ENCODE assay signal across 13 mouse cellular contexts in genomic region chr2:130638101-130638611, GRCm38 (mm10). TPM values are rescaled to one million over a fixed set of nuclear protein-coding genes. Genes with fewer than 3 reads are reported as not detected.
DNase-seq lines count a peak whose midpoint lies in the region; ATAC-seq and TF ChIP-seq lines count a peak whose summit lies in the region.
"Had no signal": no experiment of that assay in that cellular context is flagged by ENCODE, and none has a peak within 500 bp of the region (broad histone marks: within the 10 kb centered on the region; RNA-seq: fewer than 3 reads in every experiment).

No protein-coding gene starts in this region.

- no peak for TF ChIP-seq EP300 in ES-Bruce4 (IDR thresholded peaks at IDR 0.05; ENCODE audit: insufficient read depth, low read depth, low read length)

- peak overlapping the region; percentile 32 for H3K4me2 ChIP-seq in liver, embryonic 11.5 days
- H3K4me2 ChIP-seq: lung, embryonic 14.5 days; midbrain, embryonic 12.5 days had no signal

- peaks cover 6% of the 10 kb centered on the region for H3K4me1 ChIP-seq in ES-Bruce4 (ENCODE audit: control insufficient read depth, insufficient read depth, low read length)
- H3K4me1 ChIP-seq in liver, embryonic 11.5 days (replicated peaks; ENCODE audit: control insufficient read depth, insufficient read depth, low read length), result peaks cover 27% of the 10 kb centered on the region

- no peaks in the 10 kb centered on the region for H3K9me3 ChIP-seq in ES-Bruce4 (replicated peaks; ENCODE audit: control insufficient read depth, insufficient read depth, low read length, poor library complexity, severe bottlenecking)
- no peaks in the 10 kb centered on the region for H3K9me3 ChIP-seq in liver, embryonic 11.5 days (ENCODE audit: control insufficient read depth, low read length)
- H3K9me3 ChIP-seq: midbrain, embryonic 12.5 days had no signal

- intact Hi-C loops in heart, postnatal 25 days (cut with DNase I), result no loop called here

- peak; percentile 66 for DNase-seq in adrenal gland, adult 2 months
- no peak for DNase-seq in adrenal gland, adult 8-10 months
- peak; percentile 88 for DNase-seq in kidney, adult 18-20 months
- DNase-seq in liver, embryonic 11.5 days (ENCODE audit: low spot score), result no peak
- no peak for DNase-seq in right cerebral cortex, postnatal 36 days (ENCODE audit: low spot score in 2 of 2)
- DNase-seq in heart, postnatal 25 days (ENCODE audit: low spot score), result no peak
- no peak for DNase-seq in ovary, postnatal 14 days (ENCODE audit: low spot score)
- DNase-seq: gastrocnemius, postnatal 10 days; heart, postnatal 4 days; lung, embryonic 14.5 days; thymus, postnatal 25 days had no signal

- H3K27ac ChIP-seq in ES-Bruce4 (ENCODE audit: insufficient read depth, low read length), result no peak overlapping the region
- H3K27ac ChIP-seq in liver, embryonic 11.5 days (ENCODE audit: low read depth, low read length), result no peak overlapping the region
- H3K27ac ChIP-seq: midbrain, embryonic 12.5 days had no signal

- no peak for ATAC-seq in liver, embryonic 11.5 days (replicated peaks; ENCODE audit: low FRiP score)

- no peak for TF ChIP-seq POLR2A in ES-Bruce4 (IDR thresholded peaks at IDR 0.05; ENCODE audit: insufficient read depth, low read length)

- H3K9ac ChIP-seq in ES-Bruce4 (ENCODE audit: low read depth, poor library complexity, severe bottlenecking), result peak overlapping the region; percentile 66
- no peak overlapping the region for H3K9ac ChIP-seq in liver, embryonic 11.5 days (ENCODE audit: low read depth, low read length)
- H3K9ac ChIP-seq: lung, embryonic 14.5 days; midbrain, embryonic 12.5 days had no signal

- peak overlapping the region; percentile 32 for H3K4me3 ChIP-seq in ES-Bruce4 (ENCODE audit: low read depth, low read length)
- H3K4me3 ChIP-seq in liver, embryonic 11.5 days (ENCODE audit: low read depth, low read length), result no peak overlapping the region
- H3K4me3 ChIP-seq: midbrain, embryonic 12.5 days had no signal

- H3K27me3 ChIP-seq in ES-Bruce4 (ENCODE audit: control insufficient read depth, insufficient read depth, low read length, poor library complexity, severe bottlenecking), result no peaks in the 10 kb centered on the region
- peaks cover 64% of the 10 kb centered on the region for H3K27me3 ChIP-seq in liver, embryonic 11.5 days (replicated peaks; ENCODE audit: control insufficient read depth, insufficient read depth, low read length)

- TF ChIP-seq CTCF in ES-Bruce4 (IDR thresholded peaks at IDR 0.05; ENCODE audit: low read depth, low read length), result no peak

- H3K36me3 ChIP-seq in ES-Bruce4 (ENCODE audit: control insufficient read depth, insufficient read depth, low read length, poor library complexity, severe bottlenecking), result no peaks in the 10 kb centered on the region
- no peaks in the 10 kb centered on the region for H3K36me3 ChIP-seq in liver, embryonic 11.5 days (ENCODE audit: control insufficient read depth, insufficient read depth, low read length)
- H3K36me3 ChIP-seq: midbrain, embryonic 12.5 days had no signal

- 26% methylated on average over 16 of the region's 16 CpGs for WGBS in liver, embryonic 11.5 days

RNA-seq across cellular contexts. Expression of gene Lzts3, which starts 4.4 kb away (rescaled TPM):
- total RNA-seq in adrenal gland, adult 2 months (2021), result 10 to 100 TPM; 14.3 to 21.4 TPM
- polyA plus RNA-seq in adrenal gland, adult 2 months (2012; rRNA removed), result 17.7 and 21.0 TPM in 2 replicates
- 10 to 100 TPM; 17.0 to 27.6 (median 21.1) TPM for total RNA-seq in adrenal gland, adult 8-10 months (2022)
- polyA plus RNA-seq in ES-Bruce4 (2011; ENCODE audit: insufficient read depth, insufficient read length, low read depth, missing spikeins), result 2.4 and 2.8 TPM in 2 replicates
- polyA plus RNA-seq in liver, embryonic 11.5 days (2014; fragmentation: Nextera tagmentation; extraction: Ambion mirVana), result 0.36 and 0.38 TPM in 2 replicates
- total RNA-seq in heart, postnatal 25 days (2021), result 1 to 10 TPM; 4.0 to 4.2 TPM

RNA-seq across cellular contexts. Expression of gene Ubox5, which starts 8.3 kb away (rescaled TPM):
- 1 to 10 TPM; 6.4 to 7.1 TPM for total RNA-seq in adrenal gland, adult 2 months (2021)
- polyA plus RNA-seq in adrenal gland, adult 2 months (2012; rRNA removed), result 5.8 and 6.3 TPM in 2 replicates
- total RNA-seq in adrenal gland, adult 8-10 months (2022), result 1 to 10 TPM; 6.6 to 8.8 (median 7.7) TPM
- 10.4 and 11.6 TPM in 2 replicates for polyA plus RNA-seq in ES-Bruce4 (2011; ENCODE audit: insufficient read depth, insufficient read length, low read depth, missing spikeins)
- polyA plus RNA-seq in liver, embryonic 11.5 days (2014; fragmentation: Nextera tagmentation; extraction: Ambion mirVana), result 14.4 and 14.8 TPM in 2 replicates
- total RNA-seq in heart, postnatal 25 days (2021), result 1 to 10 TPM; 4.0 to 4.2 TPM

RNA-seq across cellular contexts. Expression of gene Fastkd5, which starts 8.3 kb away (rescaled TPM):
- 10 to 100 TPM in 1 of 2 experiments, 1 to 10 TPM in 1; 10.0 to 16.1 TPM for total RNA-seq in adrenal gland, adult 2 months (2021)
- polyA plus RNA-seq in adrenal gland, adult 2 months (2012; rRNA removed), result 0.40 and 0.52 TPM in 2 replicates
- total RNA-seq in adrenal gland, adult 8-10 months (2022), result 10 to 100 TPM in 3 of 4 experiments, 1 to 10 TPM in 1; 8.5 to 13.6 (median 11.8) TPM
- polyA plus RNA-seq in ES-Bruce4 (2011; ENCODE audit: insufficient read depth, insufficient read length, low read depth, missing spikeins), result 21.5 and 22.5 TPM in 2 replicates
- 26.3 and 30.8 TPM in 2 replicates for polyA plus RNA-seq in liver, embryonic 11.5 days (2014; fragmentation: Nextera tagmentation; extraction: Ambion mirVana)
- 1 to 10 TPM; 7.7 to 8.5 TPM for total RNA-seq in heart, postnatal 25 days (2021)

RNA-seq across cellular contexts. Expression of gene Ddrgk1, which starts 26.3 kb away (rescaled TPM):
- total RNA-seq in adrenal gland, adult 2 months (2021), result 100 to 1,000 TPM; 184 to 209 TPM
- 190 and 213 TPM in 2 replicates for polyA plus RNA-seq in adrenal gland, adult 2 months (2012; rRNA removed)
- total RNA-seq in adrenal gland, adult 8-10 months (2022), result 100 to 1,000 TPM; 228 to 279 (median 260) TPM
- polyA plus RNA-seq in ES-Bruce4 (2011; ENCODE audit: insufficient read depth, insufficient read length, low read depth, missing spikeins), result 38.9 and 39.3 TPM in 2 replicates
- polyA plus RNA-seq in liver, embryonic 11.5 days (2014; fragmentation: Nextera tagmentation; extraction: Ambion mirVana), result 61.2 and 62.9 TPM in 2 replicates
- 10 to 100 TPM; 62.1 to 63.9 TPM for total RNA-seq in heart, postnatal 25 days (2021)

RNA-seq across cellular contexts. Expression of gene Itpa, which starts 29.3 kb away (rescaled TPM):
- total RNA-seq in adrenal gland, adult 2 months (2021), result 10 to 100 TPM; 19.5 to 29.6 TPM
- 28.6 and 29.3 TPM in 2 replicates for polyA plus RNA-seq in adrenal gland, adult 2 months (2012; rRNA removed)
- total RNA-seq in adrenal gland, adult 8-10 months (2022), result 10 to 100 TPM; 29.4 to 34.9 (median 33.1) TPM
- 137 and 139 TPM in 2 replicates for polyA plus RNA-seq in ES-Bruce4 (2011; ENCODE audit: insufficient read depth, insufficient read length, low read depth, missing spikeins)
- 105 and 106 TPM in 2 replicates for polyA plus RNA-seq in liver, embryonic 11.5 days (2014; fragmentation: Nextera tagmentation; extraction: Ambion mirVana)
- total RNA-seq in heart, postnatal 25 days (2021), result 10 to 100 TPM; 18.2 to 24.1 TPM

Comparison
In these comparisons a context has a peak if more than half of its experiments do, and no peak if none do; other contexts are left out.
1. DNase-seq: peak in adrenal gland, adult 2 months (single experiment) and kidney, adult 18-20 months (single experiment); none in adrenal gland, adult 8-10 months (single experiment), liver, embryonic 11.5 days (single experiment), right cerebral cortex, postnatal 36 days (0 of 2), heart, postnatal 25 days (single experiment) and ovary, postnatal 14 days (single experiment).